Comparison of ENCODE assay signal across 8 mouse cellular contexts in the genomic region with DNA sequence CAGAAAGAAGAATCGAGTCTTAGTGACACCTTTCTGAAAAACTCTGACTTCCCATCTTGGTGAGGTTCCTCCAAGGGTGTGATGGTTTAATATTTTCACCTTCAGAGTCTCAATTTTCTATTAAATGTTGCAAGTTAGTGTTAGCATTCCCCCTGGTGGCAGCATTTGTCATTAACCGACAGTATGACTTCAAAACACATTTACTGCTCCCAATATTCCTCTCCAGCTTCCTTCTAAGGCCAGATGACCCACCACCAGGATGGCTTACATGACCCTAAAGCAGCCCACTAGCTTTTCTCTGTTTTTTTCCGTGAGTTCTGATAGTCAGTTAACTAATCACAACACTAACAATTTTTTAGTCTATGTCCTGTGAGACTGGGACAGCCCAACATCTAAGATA. TPM values are rescaled to one million over a fixed set of nuclear protein-coding genes. Genes with fewer than 3 reads are reported as not detected.
DNase-seq lines count a peak whose midpoint lies in the region; TF ChIP-seq lines count a peak whose summit lies in the region.

No protein-coding gene starts in this region.

- no peak overlapping the region for H3K27ac ChIP-seq in cerebellum, adult 2 months (ENCODE audit: insufficient read depth, low read length)

- no peak for DNase-seq in cerebellum, adult 2 months
- DNase-seq in cerebellum, adult 11-12 months: no peak
- peak; percentile 18 for DNase-seq in thymus, postnatal 0 days (ENCODE audit: low spot score)
- DNase-seq in thymus, postnatal 14 days: no peak
- peak; percentile 31 for DNase-seq in forelimb bud, embryonic 11.5 days (ENCODE audit: low read depth, low spot score)
- DNase-seq in kidney, postnatal 4 days: peak; percentile 76 to 81
- peak; percentile 66 for DNase-seq in lung, postnatal 14 days
- DNase-seq in spleen, adult 12 weeks (ENCODE audit: low spot score): no peak

- H3K4me1 ChIP-seq in cerebellum, adult 2 months (ENCODE audit: control insufficient read depth, insufficient read depth, low read length): no peaks in the 10 kb centered on the region

- 37% methylated on average over 3 of the region's 3 CpGs for WGBS in cerebellum, adult 2 months

- no peak for TF ChIP-seq POLR2A in cerebellum, adult 2 months (IDR thresholded peaks at IDR 0.05; ENCODE audit: borderline replicate concordance, insufficient read depth, low read length)

- H3K4me3 ChIP-seq in cerebellum, adult 2 months (replicated peaks; ENCODE audit: insufficient read depth, low read depth, low read length): no peak overlapping the region

- no peaks in the 10 kb centered on the region for H3K27me3 ChIP-seq in cerebellum, adult 2 months (ENCODE audit: control insufficient read depth, insufficient read depth, low read length)

- TF ChIP-seq CTCF in cerebellum, adult 2 months (IDR thresholded peaks at IDR 0.05; ENCODE audit: borderline replicate concordance, insufficient read depth, low read depth, low read length): peak; percentile 16; the same call in 1 of the 2 replicates

RNA-seq across cellular contexts. Expression of gene Adh4, which starts 9.9 kb away (rescaled TPM):
- not detected in 2 replicates for polyA plus RNA-seq in cerebellum, adult 2 months (2012; rRNA removed)
- polyA plus RNA-seq in thymus, postnatal 0 days (2015; fragmentation: Nextera tagmentation; extraction: Ambion mirVana): not detected in 2 replicates

RNA-seq across cellular contexts. Expression of gene Adh5, which starts 37.6 kb away (rescaled TPM):
- polyA plus RNA-seq in cerebellum, adult 2 months (2012; rRNA removed): 84.3 and 84.6 TPM in 2 replicates
- polyA plus RNA-seq in thymus, postnatal 0 days (2015; fragmentation: Nextera tagmentation; extraction: Ambion mirVana): 201 and 206 TPM in 2 replicates

Comparison
In these comparisons a context has a peak if more than half of its experiments do, and no peak if none do; other contexts are left out.
1. DNase-seq: peak in thymus, postnatal 0 days (single experiment), forelimb bud, embryonic 11.5 days (single experiment), kidney, postnatal 4 days (2 of 2) and lung, postnatal 14 days (single experiment); none in cerebellum, adult 2 months (0 of 2), cerebellum, adult 11-12 months (single experiment), thymus, postnatal 14 days (single experiment) and spleen, adult 12 weeks (single experiment).